Mouse (Mus musculus): ENCODE measurements around the gene Ptprj. TPM values are rescaled to one million over a fixed set of nuclear protein-coding genes. Genes with fewer than 3 reads are reported as not detected.

Ptprj gene
- polyA plus RNA-seq, 1 experiment from 2014 or later = 2.1 TPM

DNA sequence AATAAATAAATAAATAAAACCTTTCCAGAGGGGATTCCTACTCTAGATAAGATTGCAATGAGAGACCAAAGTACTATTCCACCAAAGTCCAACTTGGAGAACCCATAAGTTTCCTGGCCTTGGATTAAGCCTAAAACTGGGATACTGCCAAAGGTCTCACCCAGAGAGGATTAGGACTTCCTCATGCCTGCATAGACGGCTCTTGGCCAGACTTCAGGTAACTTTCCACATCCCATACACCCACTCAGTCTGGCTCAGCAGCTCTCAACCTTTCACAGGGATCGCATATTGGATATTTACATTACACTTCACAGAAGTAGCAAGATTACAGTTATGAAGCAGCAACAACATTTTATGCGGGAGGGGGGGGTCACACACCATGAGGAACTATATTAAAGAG, 82.9 kb downstream of the Ptprj start:
- Histone ChIP-seq H3K4me3 (no peak overlapping the region), H3K27me3 (ENCODE audit: low read depth, poor library complexity, severe bottlenecking) (no peaks in the 10 kb centered on the region), H3K4me1 (peaks cover 3% of the 10 kb centered on the region; the same call in 1 of the 2 replicates), H3K27ac (replicated peaks) (no peak overlapping the region), H3K9me3 (replicated peaks) (no peaks in the 10 kb centered on the region), H3K36me3 (no peaks in the 10 kb centered on the region)
- 90% methylated on average over 3 of the region's 3 CpGs for WGBS
- no peak for DNase-seq (ENCODE audit: low spot score)

DNA sequence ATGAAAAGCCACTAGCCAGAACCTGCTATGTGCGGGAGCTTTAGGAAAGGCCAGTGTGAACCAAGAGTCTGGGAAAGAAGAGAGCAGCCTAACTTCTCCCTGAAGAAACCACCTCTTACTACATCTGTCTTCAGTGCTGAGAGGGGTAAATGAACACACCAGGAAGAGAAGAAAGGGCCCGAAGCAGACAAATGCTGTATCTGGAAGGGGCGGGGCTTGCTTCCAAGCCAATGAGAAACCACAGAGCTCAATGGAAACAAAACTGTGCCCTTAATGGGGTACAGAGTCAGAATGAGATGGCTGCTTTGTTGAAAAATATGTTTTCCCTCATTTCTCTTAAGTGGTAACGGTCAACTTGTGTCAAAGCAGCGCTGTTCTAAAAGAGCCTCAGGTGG, 83.8 kb downstream of the Ptprj start:
- 91% methylated on average over 5 of the region's 5 CpGs for WGBS
- H3K27ac ChIP-seq (replicated peaks) = no peak overlapping the region
- H3K27me3 ChIP-seq (ENCODE audit: low read depth, poor library complexity, severe bottlenecking) = no peaks in the 10 kb centered on the region
- no peak overlapping the region for H3K4me3 ChIP-seq
- H3K9me3 ChIP-seq (replicated peaks) = no peaks in the 10 kb centered on the region
- DNase-seq (ENCODE audit: low spot score) = no peak
- H3K4me1 ChIP-seq = peaks cover 3% of the 10 kb centered on the region; the same call in 1 of the 2 replicates
- no peaks in the 10 kb centered on the region for H3K36me3 ChIP-seq

DNA sequence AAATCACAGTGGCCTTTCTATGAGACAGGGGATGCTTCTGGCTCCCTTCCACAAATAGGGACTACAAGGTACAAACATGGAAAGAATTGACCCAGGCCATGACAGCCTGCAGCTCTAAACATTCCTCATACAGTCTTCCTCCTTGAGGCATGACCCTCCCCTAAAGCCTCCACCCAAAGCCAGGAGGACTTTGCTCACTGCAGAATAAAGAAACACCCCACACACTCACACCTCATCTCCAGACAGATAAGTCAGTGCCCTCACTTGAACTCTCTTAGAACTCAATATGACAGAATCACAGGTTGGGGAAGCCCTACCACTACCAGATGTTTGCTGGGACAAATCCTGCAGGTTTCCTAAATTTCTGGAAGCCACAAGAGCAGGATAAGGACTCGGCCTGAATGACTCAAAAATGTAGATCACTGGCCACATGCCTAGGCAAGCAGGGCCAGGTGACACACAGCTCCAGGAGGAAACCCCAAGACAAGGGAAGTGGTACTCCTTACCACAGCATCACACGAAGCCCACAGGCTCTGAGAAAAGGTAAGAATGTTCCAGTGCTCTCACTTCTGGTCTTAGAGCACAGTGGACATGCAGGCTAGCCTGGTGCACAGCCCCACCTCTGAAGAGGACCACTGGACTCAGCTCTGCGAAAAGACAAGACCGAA, 84.3 kb downstream of the Ptprj start:
- no peak for DNase-seq (ENCODE audit: low spot score)

DNA sequence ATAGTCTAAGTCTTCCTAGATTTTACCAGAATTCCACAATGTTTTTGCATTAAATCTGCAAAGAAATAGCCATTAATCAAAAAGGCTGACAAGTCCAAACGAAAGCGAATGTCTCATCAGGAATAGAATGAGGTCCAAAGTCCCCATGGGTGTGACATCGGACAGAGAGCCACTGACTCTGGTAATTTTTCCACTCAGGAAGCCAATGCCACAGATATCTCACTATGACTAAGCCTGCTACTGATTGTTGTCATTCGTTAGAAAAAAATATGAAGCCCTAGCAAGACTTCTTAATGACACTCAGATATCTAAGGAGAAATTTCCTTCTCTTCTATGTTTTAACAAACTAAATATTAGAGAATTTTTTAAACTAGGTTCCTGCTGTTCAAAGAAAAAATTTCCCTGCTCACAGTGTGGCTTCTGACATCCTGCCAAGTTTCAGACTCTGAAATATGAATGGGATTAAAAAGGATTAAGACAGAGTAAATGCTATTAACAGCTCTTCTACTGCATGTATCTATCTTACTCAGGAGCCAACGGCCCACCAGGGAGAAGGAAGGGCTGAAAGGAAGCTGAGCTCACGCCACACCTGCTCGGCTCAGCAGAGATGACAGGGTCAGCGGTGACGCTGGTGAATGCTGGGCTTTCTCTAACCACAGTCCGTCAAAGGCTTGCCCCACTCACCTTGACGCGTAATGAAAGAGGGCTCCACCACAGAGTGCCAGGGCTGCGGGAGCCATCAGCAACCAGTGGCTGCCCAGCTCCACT, 90.0 kb downstream of the Ptprj start:
- no peak for DNase-seq (ENCODE audit: low spot score)
- H3K27me3 ChIP-seq (ENCODE audit: low read depth, poor library complexity, severe bottlenecking) = no peaks in the 10 kb centered on the region
- H3K4me3 ChIP-seq = no peak overlapping the region
- no peak overlapping the region for H3K27ac ChIP-seq (replicated peaks)
- peaks cover 36% of the 10 kb centered on the region for H3K4me1 ChIP-seq
- whole genome bisulfite sequencing = 55% methylated on average over 13 of the region's 13 CpGs
- no peaks in the 10 kb centered on the region for H3K9me3 ChIP-seq (replicated peaks)
- no peaks in the 10 kb centered on the region for H3K36me3 ChIP-seq

More for the DNA sequence above, 84.3 kb downstream of the Ptprj start:
- WGBS = 90% methylated on average over 4 of the region's 4 CpGs
- Histone ChIP-seq H3K27ac (replicated peaks) (no peak overlapping the region), H3K4me3 (no peak overlapping the region), H3K4me1 (peaks cover 5% of the 10 kb centered on the region; the same call in 1 of the 2 replicates), H3K36me3 (no peaks in the 10 kb centered on the region), H3K27me3 (ENCODE audit: low read depth, poor library complexity, severe bottlenecking) (no peaks in the 10 kb centered on the region), H3K9me3 (replicated peaks) (no peaks in the 10 kb centered on the region)

DNA sequence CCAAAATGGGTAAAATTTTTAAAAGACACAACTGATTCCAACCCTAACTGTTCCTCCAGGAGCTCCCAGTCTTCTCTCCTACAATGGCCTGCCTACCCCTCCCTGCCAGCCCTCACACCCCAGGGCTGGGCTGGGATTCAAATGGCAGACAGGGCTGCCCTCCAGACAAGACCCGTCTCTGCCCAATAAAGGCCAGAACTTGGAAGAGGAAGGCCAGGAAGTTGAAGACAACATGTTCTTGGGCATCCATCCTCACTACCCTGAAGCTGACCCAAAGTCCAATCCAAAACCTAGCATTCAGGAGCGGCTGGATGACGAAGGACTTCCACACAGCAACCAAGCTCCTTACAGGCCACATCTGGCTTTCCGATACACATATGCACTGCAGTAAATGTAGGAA, 90.6 kb downstream of the Ptprj start:
- Histone ChIP-seq H3K9me3 (replicated peaks) (no peaks in the 10 kb centered on the region), H3K36me3 (no peaks in the 10 kb centered on the region), H3K4me1 (peaks cover 36% of the 10 kb centered on the region), H3K27ac (replicated peaks) (no peak overlapping the region), H3K4me3 (no peak overlapping the region), H3K27me3 (ENCODE audit: low read depth, poor library complexity, severe bottlenecking) (no peaks in the 10 kb centered on the region)
- no peak for DNase-seq (ENCODE audit: low spot score)
- 75% methylated on average over 4 of the region's 4 CpGs for WGBS

DNA sequence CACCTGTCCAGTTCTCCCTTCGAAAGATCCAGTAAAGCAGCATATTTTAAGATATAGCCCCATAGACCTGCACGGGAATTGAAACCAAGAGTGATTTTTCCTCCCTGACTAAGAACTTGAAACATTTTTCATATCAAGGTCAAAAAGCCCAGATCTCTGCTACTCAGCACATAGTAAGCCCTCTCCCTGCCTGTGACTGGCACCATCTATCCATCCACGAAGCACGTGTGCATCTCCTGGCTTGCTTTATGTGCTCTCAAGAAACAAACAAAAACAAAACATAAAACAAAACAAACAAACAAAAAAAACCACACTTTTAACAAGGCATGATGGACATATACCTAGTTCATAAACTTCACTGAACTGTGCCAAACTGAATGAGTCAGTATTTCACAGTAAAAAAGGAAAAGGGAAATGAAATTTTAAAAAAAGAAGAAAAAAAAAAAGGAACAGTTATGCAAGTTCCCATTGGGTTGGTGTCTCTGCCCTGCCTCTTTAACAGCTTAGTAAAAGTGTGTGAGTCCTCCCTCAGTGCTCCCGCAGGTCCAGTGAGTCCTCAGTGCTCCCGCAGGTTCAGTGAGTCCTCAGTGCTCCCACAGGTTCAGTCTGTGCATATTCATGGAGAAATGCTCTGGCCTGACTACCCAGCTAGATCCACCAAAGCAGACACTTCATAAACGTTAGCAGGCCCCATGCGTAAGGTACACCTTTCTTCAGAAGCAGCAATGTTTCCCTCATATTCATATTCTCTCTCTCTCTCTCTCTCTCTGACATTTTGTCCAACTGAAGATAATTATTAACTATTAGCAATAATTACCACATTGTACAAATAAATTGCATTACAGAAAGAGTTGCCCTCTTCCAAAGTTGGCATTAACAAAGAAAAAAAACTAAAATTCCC, 91.5 kb downstream of the Ptprj start:
- 90% methylated on average over 8 of the region's 8 CpGs for WGBS
- Histone ChIP-seq H3K4me3 (no peak overlapping the region), H3K4me1 (peaks cover 39% of the 10 kb centered on the region), H3K27ac (replicated peaks) (no peak overlapping the region), H3K9me3 (replicated peaks) (no peaks in the 10 kb centered on the region), H3K27me3 (ENCODE audit: low read depth, poor library complexity, severe bottlenecking) (no peaks in the 10 kb centered on the region), H3K36me3 (no peaks in the 10 kb centered on the region)
- DNase-seq (ENCODE audit: low spot score) = no peak

DNA sequence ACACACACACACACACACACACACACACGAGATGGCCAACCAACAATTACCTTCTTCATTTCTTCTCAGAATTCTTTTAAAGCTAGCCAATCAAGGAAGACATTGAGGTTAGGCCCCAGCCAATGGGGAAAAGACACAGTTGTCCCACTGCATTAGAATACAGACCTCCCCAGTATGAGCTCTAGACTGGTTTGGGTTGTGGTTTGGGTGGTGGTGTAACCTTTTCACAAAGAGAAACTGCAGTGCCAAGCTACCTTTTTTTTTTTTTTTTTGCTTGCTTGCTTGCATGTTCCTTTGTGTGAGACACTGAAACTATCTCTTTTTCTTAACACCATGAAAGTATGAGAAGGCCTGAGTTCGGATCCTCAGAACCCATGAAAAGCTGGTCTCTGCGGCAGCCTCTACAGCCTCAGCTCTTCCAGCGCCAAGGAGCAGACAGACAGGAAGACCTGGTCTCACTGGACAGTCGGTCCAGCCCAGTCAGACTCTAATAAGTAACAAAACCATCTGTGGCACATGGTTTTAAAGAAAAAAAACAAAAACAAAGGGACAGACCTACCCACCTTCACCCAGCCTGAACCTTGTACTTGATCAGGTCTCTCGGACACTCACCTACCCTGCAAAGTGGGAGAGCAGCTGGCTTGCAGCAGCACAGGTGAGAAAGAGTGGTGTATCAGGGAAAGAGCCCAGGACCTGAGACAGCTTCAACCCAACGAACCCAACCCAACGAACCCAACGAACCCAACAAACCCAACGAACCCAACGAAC, 92.8 kb downstream of the Ptprj start:
- H3K27me3 ChIP-seq (ENCODE audit: low read depth, poor library complexity, severe bottlenecking) = no peaks in the 10 kb centered on the region
- H3K4me1 ChIP-seq = peaks cover 39% of the 10 kb centered on the region
- no peak for DNase-seq (ENCODE audit: low spot score)
- no peak overlapping the region for H3K4me3 ChIP-seq
- 94% methylated on average over 11 of the region's 11 CpGs for WGBS
- no peaks in the 10 kb centered on the region for H3K9me3 ChIP-seq (replicated peaks)
- no peaks in the 10 kb centered on the region for H3K36me3 ChIP-seq
- H3K27ac ChIP-seq (replicated peaks) = no peak overlapping the region

DNA sequence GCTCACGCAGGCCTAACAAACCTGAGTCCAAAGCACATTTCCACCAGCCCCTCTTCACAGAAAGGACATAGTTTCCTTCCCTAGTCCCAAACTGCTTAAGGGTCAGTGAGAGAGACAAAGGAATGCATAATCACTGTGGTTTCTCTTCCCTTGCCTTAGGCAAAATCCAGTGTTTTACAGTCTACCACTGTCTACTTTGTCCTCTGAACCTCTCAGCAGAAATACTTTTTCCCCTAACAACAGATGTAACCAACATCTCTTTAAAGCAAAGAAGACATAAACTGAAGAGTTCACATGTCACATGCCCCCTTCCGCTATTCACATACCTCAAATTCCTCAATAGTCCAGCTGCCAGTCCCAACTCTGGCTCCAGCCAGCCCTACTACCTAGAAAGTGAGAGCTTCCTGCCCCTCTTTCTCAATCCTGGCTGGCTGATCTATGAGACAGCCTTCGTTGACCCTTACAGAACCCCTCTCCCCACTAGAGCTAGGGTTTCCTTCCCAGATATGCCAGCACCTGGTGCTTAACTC, 94.2 kb downstream of the Ptprj start:
- Histone ChIP-seq H3K4me3 (no peak overlapping the region), H3K4me1 (peaks cover 38% of the 10 kb centered on the region), H3K36me3 (no peaks in the 10 kb centered on the region), H3K27me3 (ENCODE audit: low read depth, poor library complexity, severe bottlenecking) (no peaks in the 10 kb centered on the region), H3K9me3 (replicated peaks) (no peaks in the 10 kb centered on the region), H3K27ac (replicated peaks) (no peak overlapping the region)
- DNase-seq (ENCODE audit: low spot score) = no peak
- 78% methylated on average over 3 of the region's 3 CpGs for WGBS

DNA sequence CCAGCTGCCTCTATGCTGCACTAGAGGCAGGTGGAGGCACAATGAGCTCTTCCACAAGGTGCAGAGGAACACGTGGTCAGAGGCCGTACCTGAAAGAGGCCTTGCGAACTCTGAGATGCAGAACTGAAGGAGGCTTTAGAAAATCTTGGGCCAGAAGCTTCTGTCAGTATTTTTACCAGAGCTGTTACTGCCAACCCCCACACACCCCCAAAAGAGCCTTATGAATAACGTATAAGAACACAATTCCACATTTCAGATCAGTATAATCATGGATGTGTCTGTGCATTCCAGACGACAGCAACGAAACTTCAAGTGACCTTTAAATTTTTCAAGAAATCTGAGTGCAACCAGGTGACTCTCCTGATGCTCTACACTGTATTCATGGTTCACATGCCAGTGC, 98.9 kb downstream of the Ptprj start:
- no peak overlapping the region for H3K27ac ChIP-seq (replicated peaks)
- H3K4me3 ChIP-seq = no peak overlapping the region
- no peaks in the 10 kb centered on the region for H3K9me3 ChIP-seq (replicated peaks)
- H3K36me3 ChIP-seq = no peaks in the 10 kb centered on the region
- H3K4me1 ChIP-seq = peaks cover 33% of the 10 kb centered on the region
- H3K27me3 ChIP-seq (ENCODE audit: low read depth, poor library complexity, severe bottlenecking) = no peaks in the 10 kb centered on the region
- WGBS = 89% methylated on average over 6 of the region's 6 CpGs
- no peak for DNase-seq (ENCODE audit: low spot score)

DNA sequence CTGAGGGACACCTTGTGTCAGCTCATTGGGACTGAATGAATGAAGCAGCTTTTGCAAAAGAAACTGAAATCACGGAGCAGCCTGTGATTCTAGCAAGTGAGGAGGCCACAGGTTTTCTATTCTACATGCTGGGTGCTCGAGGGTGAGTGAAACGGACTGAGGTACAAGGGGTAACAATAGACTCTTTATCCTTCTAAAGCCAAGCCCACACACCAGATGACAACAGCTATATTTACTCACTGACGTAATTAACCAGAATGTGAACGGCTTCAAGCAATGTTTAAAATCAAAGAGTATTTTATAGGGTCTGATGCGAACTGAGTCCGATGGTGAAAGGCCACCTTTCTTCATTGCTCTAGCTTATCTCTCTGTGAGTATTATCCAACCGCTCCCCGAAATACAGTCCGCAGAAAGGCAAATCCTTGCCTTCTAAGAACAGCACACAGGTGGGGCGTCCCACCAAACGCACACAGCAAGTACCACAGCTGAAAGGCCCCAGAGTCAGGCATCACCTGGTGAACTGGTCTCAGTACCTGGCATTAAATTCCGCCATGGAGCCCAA, 99.6 kb downstream of the Ptprj start:
- 84% methylated on average over 13 of the region's 13 CpGs for WGBS
- no peak for DNase-seq (ENCODE audit: low spot score)
- Histone ChIP-seq H3K9me3 (replicated peaks) (no peaks in the 10 kb centered on the region), H3K27me3 (ENCODE audit: low read depth, poor library complexity, severe bottlenecking) (no peaks in the 10 kb centered on the region), H3K4me1 (peaks cover 31% of the 10 kb centered on the region), H3K36me3 (no peaks in the 10 kb centered on the region), H3K27ac (replicated peaks) (no peak overlapping the region), H3K4me3 (no peak overlapping the region)

DNA sequence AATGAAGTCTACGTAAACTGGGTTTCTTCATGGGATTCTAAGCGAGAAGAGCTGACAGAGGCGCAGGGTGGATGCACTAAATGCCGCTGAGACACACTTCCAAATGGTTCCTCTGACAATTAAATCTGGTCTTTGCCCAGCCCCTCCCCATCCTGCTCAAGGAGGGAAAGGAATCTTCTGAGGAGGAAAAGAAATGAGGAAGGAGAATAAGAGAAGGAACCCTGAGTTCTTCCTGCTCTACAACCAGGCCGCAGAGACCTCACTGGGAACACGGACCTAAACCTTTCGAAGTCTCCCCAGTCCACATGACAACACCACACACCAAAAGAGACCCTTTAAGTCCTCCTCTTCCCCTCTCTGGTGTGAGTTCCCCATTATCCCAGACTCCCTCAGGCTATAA, 101.9 kb downstream of the Ptprj start:
- Histone ChIP-seq H3K36me3 (no peaks in the 10 kb centered on the region), H3K27ac (replicated peaks) (no peak overlapping the region), H3K27me3 (ENCODE audit: low read depth, poor library complexity, severe bottlenecking) (no peaks in the 10 kb centered on the region), H3K4me1 (peaks cover 36% of the 10 kb centered on the region), H3K9me3 (replicated peaks) (no peaks in the 10 kb centered on the region), H3K4me3 (no peak overlapping the region)
- 90% methylated on average over 7 of the region's 7 CpGs for WGBS
- no peak for DNase-seq (ENCODE audit: low spot score)

DNA sequence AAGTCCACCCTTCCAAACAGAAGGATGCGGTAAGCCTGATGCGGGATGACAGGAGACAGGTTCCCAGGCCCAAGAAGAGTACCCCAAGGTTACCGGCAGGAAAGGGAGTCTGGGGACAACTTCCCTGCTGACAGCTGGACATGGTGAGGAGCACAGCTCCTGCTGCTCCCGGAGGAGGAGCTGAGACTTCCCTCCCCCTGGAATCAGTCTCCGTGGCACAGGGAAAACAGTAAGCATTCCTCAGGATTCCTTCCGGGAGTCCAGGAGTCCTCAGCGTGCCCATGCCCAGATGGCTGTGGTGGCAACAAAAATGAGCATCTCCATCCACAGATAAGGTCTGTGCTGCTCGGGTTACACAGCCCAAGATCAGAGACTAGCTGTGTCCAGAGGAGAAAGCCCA, 102.8 kb downstream of the Ptprj start:
- Histone ChIP-seq H3K4me3 (no peak overlapping the region), H3K27ac (replicated peaks) (peak overlapping the region; percentile 38; the same call in 1 of the 2 replicates), H3K27me3 (ENCODE audit: low read depth, poor library complexity, severe bottlenecking) (no peaks in the 10 kb centered on the region), H3K9me3 (replicated peaks) (no peaks in the 10 kb centered on the region), H3K4me1 (peaks cover 36% of the 10 kb centered on the region), H3K36me3 (no peaks in the 10 kb centered on the region)
- no peak for DNase-seq (ENCODE audit: low spot score)
- 36% methylated on average over 8 of the region's 8 CpGs for WGBS

Measured in midbrain, embryonic 10.5 days (tissue).